Mouse (Mus musculus) layer of hippocampus, postnatal 36 days (tissue): ENCODE measurements at regions not wholly inside any gene's neighbourhood (a gene's known extent, or its start where the extent isn't known, plus 50 kb on each side); places are given as distances from the start of the nearest gene placed in this dataset.

Source experiments
- DNase-seq, 2 experiments: peaks; one replicate each; pipeline ENCODE4 v3.0.0; 2022

- DNase-seq = no peak
Measured at GRCm38 (mm10) chr1:19951680-19952248, 666.1 kb downstream of the Pkhd1 start.

- DNase-seq = no peak
Measured at GRCm38 (mm10) chr1:19973364-19973763, 644.5 kb downstream of the Pkhd1 start.

GRCm38 (mm10) chr1:19973981-19974380 lies 643.9 kb downstream of the Pkhd1 start:
- DNase-seq = no peak

GRCm38 (mm10) chr1:19975436-19975835 lies 642.4 kb downstream of the Pkhd1 start:
- DNase-seq = no peak

- DNase-seq = no peak
Measured at GRCm38 (mm10) chr1:19981189-19981588, 636.7 kb downstream of the Pkhd1 start.

- DNase-seq = no peak
Measured at GRCm38 (mm10) chr1:19982791-19983190, 635.1 kb downstream of the Pkhd1 start.

GRCm38 (mm10) chr1:19983504-19983903 lies 634.4 kb downstream of the Pkhd1 start:
- no peak for DNase-seq

- no peak for DNase-seq
Measured at GRCm38 (mm10) chr1:19989921-19990320, 627.9 kb downstream of the Pkhd1 start.
